Mouse (Mus musculus) stomach, postnatal 0 days (tissue): ENCODE results near the gene Eps8. TPM values are rescaled to one million over a fixed set of nuclear protein-coding genes. Genes with fewer than 3 reads are reported as not detected.

Experiments
- ATAC-seq: fragments of 200-750 bp; cut with Nextera tagmentation; 2 replicates; pipeline ENCODE4 v1.8.0; 2017; ENCODE audit not compliant: low FRiP score, low TSS enrichment
- DNase-seq: peaks from one replicate; pipeline ENCODE4 v3.0.0-alpha.2; 2016; ENCODE audit warnings: low spot score
- H3K27ac ChIP-seq: fragments of 300-500 bp; sonication (generic); replicated peaks from 2 replicates; pipeline ENCODE4 v1.5.1; 2014; ENCODE audit warnings: mild to moderate bottlenecking, control low read depth
- H3K27me3 ChIP-seq: fragments of 300-500 bp; sonication (generic); 2 replicates; pipeline ENCODE4 v1.6.1; 2014; ENCODE audit warnings: low read length; ENCODE audit not compliant: control insufficient read depth, insufficient read depth
- H3K36me3 ChIP-seq: fragments of 300-500 bp; sonication (generic); 2 replicates; pipeline ENCODE4 v1.6.1; 2014; ENCODE audit warnings: low read length, mixed read lengths; ENCODE audit not compliant: control insufficient read depth, insufficient read depth
- H3K4me1 ChIP-seq: fragments of 300-500 bp; sonication (generic); replicated peaks from 2 replicates; pipeline ENCODE4 v1.6.1; 2014; ENCODE audit warnings: antibody characterized with exemption; ENCODE audit not compliant: control insufficient read depth, insufficient read depth
- H3K4me2 ChIP-seq: fragments of 300-500 bp; sonication (generic); replicated peaks from 2 replicates; pipeline ENCODE4 v1.6.1; 2014; ENCODE audit warnings: low read depth, mild to moderate bottlenecking, control low read depth, moderate library complexity
- H3K4me3 ChIP-seq: fragments of 300-500 bp; sonication (generic); 2 replicates; pipeline ENCODE4 v1.5.1; 2014; ENCODE audit warnings: low read depth, low read length, control low read depth
- H3K9ac ChIP-seq: fragments of 300-500 bp; sonication (generic); 2 replicates; pipeline ENCODE4 v1.6.1; 2014; ENCODE audit warnings: mild to moderate bottlenecking, low read length, control low read depth, mixed read lengths
- H3K9me3 ChIP-seq: fragments of 300-500 bp; sonication (generic); 2 replicates; pipeline ENCODE4 v1.6.1; 2016; ENCODE audit warnings: low read length; ENCODE audit not compliant: control insufficient read depth
- CTCF ChIP-seq: IDR thresholded peaks from 2 replicates; pipeline ENCODE4 v1.5.1; 2016; ENCODE audit warnings: antibody characterized with exemption, low read depth, mild to moderate bottlenecking, moderate library complexity
- EP300 ChIP-seq: optimal IDR thresholded peaks from 2 replicates; pipeline ENCODE3; 2016; ENCODE audit warnings: antibody characterized with exemption
- WGBS: fragments of 180-500 bp; shearing (Covaris S2); extraction: QIAGEN DNeasy Blood & Tissue Kit; methylation state at CpG from one replicate; pipeline ENCODE4 v1.1.7; 2014; 5-methylcytosine and 5-hydroxymethylcytosine counted together
- polyA plus RNA-seq: library from polyadenylated mRNA; unstranded; fragments of >200 nt; fragmentation: Nextera tagmentation; extraction: Ambion mirVana; gene quantifications from 2 replicates; pipeline ENCODE4 v1.2.1, GENCODE M21; 2015

Gene Eps8
- polyA plus RNA-seq, 1 experiment from 2014 or later, result 23.1 TPM

DNA sequence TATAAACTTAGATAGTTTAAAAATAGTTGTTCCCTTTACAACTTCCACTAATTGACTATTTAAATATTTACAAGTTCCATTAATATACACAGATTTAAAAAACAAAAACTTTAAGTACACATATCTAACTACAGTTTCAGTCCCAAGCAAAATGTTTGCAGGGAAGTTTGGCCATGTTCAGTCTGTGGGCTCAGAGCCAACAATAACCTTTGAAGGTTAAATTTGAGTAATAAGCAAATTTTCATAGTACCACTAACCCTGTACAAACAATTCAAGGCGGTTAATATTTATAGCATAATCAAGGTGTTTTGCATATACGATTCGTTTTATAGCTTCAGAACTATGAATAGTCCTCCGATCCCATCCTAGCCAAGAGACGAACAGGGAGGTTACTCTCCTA is 84.7 kb downstream of the Eps8 start:
- DNase-seq, result no peak
- no peaks in the 10 kb centered on the region for H3K36me3 ChIP-seq
- no peak overlapping the region for H3K4me3 ChIP-seq
- no peak for TF ChIP-seq CTCF
- no peak for TF ChIP-seq EP300
- no peaks in the 10 kb centered on the region for H3K27me3 ChIP-seq
- WGBS, result 68% methylated on average over 5 of the region's 5 CpGs
- no peak overlapping the region for H3K27ac ChIP-seq
- no peak for ATAC-seq
- no peaks in the 10 kb centered on the region for H3K4me1 ChIP-seq
- H3K9me3 ChIP-seq, result no peaks in the 10 kb centered on the region
- H3K4me2 ChIP-seq, result no peak overlapping the region; the same call in 1 of the 2 replicates
- no peak overlapping the region for H3K9ac ChIP-seq

DNA sequence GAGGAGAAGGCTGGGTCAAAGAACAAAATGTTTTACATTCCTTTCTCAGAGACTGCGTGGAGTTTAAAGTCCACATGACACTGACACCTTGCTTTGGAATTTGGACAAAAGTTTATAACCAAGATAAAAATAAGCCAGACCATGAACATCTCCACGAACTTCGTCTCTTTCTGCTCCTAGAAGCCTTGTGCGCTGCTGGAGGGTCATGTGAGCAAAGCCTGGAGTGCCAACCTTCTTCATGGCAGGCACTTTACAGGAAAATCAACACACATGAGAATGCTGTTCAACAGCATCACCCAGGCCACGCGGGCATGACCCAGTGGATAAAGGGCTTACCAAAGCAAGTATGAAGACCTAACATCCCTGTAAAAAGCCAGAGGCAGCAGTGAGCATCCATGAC is 85.6 kb downstream of the Eps8 start:
- no peak for TF ChIP-seq EP300
- no peak for TF ChIP-seq CTCF
- no peaks in the 10 kb centered on the region for H3K9me3 ChIP-seq
- DNase-seq (no peak), ATAC-seq (no peak)
- no peaks in the 10 kb centered on the region for H3K27me3 ChIP-seq
- no peak overlapping the region for H3K4me3 ChIP-seq
- H3K4me2 ChIP-seq, result no peak overlapping the region
- no peaks in the 10 kb centered on the region for H3K4me1 ChIP-seq
- H3K27ac ChIP-seq, result no peak overlapping the region
- WGBS, result 55% methylated on average over 6 of the region's 6 CpGs
- no peak overlapping the region for H3K9ac ChIP-seq
- H3K36me3 ChIP-seq, result no peaks in the 10 kb centered on the region

- no peak overlapping the region for H3K27ac ChIP-seq
- H3K4me1 ChIP-seq, result no peaks in the 10 kb centered on the region
- no peaks in the 10 kb centered on the region for H3K36me3 ChIP-seq
- H3K27me3 ChIP-seq, result no peaks in the 10 kb centered on the region
- H3K4me2 ChIP-seq, result no peak overlapping the region
- TF ChIP-seq CTCF, result no peak
- no peak for TF ChIP-seq EP300
- H3K9ac ChIP-seq, result no peak overlapping the region
- DNase-seq, result no peak
- WGBS, result 82% methylated on average over 3 of the region's 3 CpGs
- no peak overlapping the region for H3K4me3 ChIP-seq
- no peaks in the 10 kb centered on the region for H3K9me3 ChIP-seq
- no peak for ATAC-seq
Measured at GRCm38 (mm10) chr6:137565890-137566289, 88.8 kb downstream of the Eps8 start.

GRCm38 (mm10) chr6:137565454-137565853 is 89.2 kb downstream of the Eps8 start:
- Histone ChIP-seq H3K4me3 (no peak overlapping the region), H3K27ac (no peak overlapping the region), H3K27me3 (no peaks in the 10 kb centered on the region), H3K4me2 (no peak overlapping the region), H3K9me3 (no peaks in the 10 kb centered on the region), H3K4me1 (no peaks in the 10 kb centered on the region), H3K9ac (no peak overlapping the region), H3K36me3 (no peaks in the 10 kb centered on the region)
- TF ChIP-seq EP300, result no peak
- TF ChIP-seq CTCF, result no peak
- ATAC-seq (peak; percentile 83), DNase-seq (no peak)
- WGBS, result 69% methylated on average over 6 of the region's 6 CpGs

DNA sequence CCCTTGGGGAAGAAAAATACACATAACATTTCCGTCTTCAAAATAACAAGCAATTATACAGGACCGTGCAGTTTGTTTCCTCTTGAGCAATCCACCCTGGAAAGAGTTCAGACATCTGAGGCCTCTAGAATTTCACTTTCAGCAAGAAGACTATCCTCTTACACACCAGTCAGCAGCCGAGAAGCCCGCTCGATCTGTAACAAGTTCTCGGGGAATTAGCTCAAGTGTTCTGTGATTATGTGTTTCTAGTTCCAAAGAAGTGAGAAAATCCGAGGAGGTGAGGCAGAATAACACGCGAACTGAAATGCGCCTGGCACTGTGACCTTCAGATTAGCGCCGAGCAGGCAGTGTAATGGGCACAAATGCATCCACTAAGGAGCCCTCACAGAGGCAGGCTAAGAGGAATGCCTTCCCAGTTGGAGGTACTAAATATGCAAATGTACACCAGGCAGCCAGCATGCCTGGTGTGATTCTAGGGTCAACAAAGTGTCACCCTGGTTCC is 94.3 kb downstream of the Eps8 start:
- H3K9ac ChIP-seq, result no peak overlapping the region
- peak overlapping the region; percentile 36 for H3K27ac ChIP-seq
- 48% methylated on average over 12 of the region's 12 CpGs for WGBS
- ATAC-seq (peak; percentile 15; the same call in 1 of the 2 replicates), DNase-seq (no peak)
- H3K36me3 ChIP-seq, result no peaks in the 10 kb centered on the region
- TF ChIP-seq EP300, result no peak
- TF ChIP-seq CTCF, result no peak
- H3K9me3 ChIP-seq, result no peaks in the 10 kb centered on the region
- no peak overlapping the region for H3K4me3 ChIP-seq
- no peaks in the 10 kb centered on the region for H3K27me3 ChIP-seq
- H3K4me2 ChIP-seq, result no peak overlapping the region
- H3K4me1 ChIP-seq, result no peaks in the 10 kb centered on the region; the same call in none of the 2 replicates

GRCm38 (mm10) chr6:137558840-137559239 is 95.8 kb downstream of the Eps8 start:
- H3K9me3 ChIP-seq, result no peaks in the 10 kb centered on the region
- ATAC-seq, result peak; percentile 88
- no peaks in the 10 kb centered on the region for H3K36me3 ChIP-seq
- H3K27me3 ChIP-seq, result no peaks in the 10 kb centered on the region
- no peak overlapping the region for H3K9ac ChIP-seq
- no peak overlapping the region for H3K4me2 ChIP-seq
- H3K27ac ChIP-seq, result peak overlapping the region; percentile 86
- no peaks in the 10 kb centered on the region; the same call in none of the 2 replicates for H3K4me1 ChIP-seq
- TF ChIP-seq EP300 (no peak), CTCF (no peak)
- H3K4me3 ChIP-seq, result no peak overlapping the region
- peak; percentile 83 for DNase-seq
- WGBS, result 47% methylated on average over 13 of the region's 13 CpGs
